Mouse (Mus musculus) urinary bladder, adult 2 months (tissue): ENCODE measurements around the gene Psmb3. TPM values are rescaled to one million over a fixed set of nuclear protein-coding genes. Genes with fewer than 3 reads are reported as not detected.

Experiments used
- DNase-seq: peaks from one replicate; pipeline ENCODE4 v3.0.0; 2022; ENCODE audit warnings: low spot score
- polyA plus RNA-seq: library from polyadenylated mRNA; depleted of rRNA; stranded (reverse); fragments of >200 nt; gene quantifications from 2 replicates; pipeline ENCODE4 v1.2.3, GENCODE M21; 2012

The Psmb3 gene
- polyA plus RNA-seq, 1 experiment, result 322 TPM

- no peak for DNase-seq
Observed at GRCm38 (mm10) chr11:97666794-97667193, 36.4 kb upstream of the Psmb3 start.

- no peak for DNase-seq
Observed at GRCm38 (mm10) chr11:97668160-97668559, 35.0 kb upstream of the Psmb3 start.

DNA sequence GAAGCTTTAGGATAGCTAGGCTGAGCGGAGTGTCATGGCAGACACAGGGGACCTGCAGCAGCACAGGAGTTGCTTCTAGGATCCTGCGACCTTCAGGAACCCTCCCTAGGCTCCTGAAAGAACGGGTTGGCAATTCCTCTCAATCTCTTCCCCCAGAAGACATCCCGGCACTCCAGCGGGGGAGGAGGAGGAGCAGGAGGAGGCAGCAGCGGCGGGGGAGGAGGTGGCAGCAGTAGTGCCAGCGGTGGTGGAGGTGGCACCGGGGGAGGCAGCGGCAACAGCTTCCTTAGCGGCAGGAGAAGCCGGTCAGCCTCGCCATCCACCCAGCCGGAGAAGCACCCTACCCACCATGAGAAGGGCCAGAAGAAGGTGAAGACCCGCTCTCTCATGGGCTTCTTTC, 33.9 kb upstream of the Psmb3 start:
- no peak for DNase-seq

DNA sequence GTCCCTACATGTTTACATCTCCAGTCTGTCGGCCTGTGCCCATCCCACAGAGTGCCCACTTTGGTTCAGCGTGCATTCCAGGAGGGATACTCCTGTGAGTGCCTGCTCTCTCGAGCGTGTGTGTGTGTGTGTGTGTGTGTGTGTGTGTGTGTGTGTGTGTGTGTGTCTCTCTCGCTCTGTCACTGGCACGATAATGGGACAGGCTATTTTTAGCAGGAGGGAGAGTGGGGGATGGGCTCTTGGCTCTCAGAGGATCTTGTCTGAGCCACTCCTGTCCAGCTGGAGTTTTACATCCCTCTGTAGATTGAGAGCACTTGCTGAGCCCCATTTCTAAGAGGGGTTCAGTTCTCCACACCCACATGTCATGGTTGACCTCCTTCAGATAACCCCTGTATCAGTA, 33.4 kb upstream of the Psmb3 start:
- DNase-seq, result no peak

- DNase-seq, result no peak
Observed at GRCm38 (mm10) chr11:97670234-97671176, 32.7 kb upstream of the Psmb3 start.

GRCm38 (mm10) chr11:97671177-97671527, 32.0 kb upstream of the Psmb3 start:
- DNase-seq, result no peak

- no peak for DNase-seq
Observed at GRCm38 (mm10) chr11:97673148-97673547, 30.1 kb upstream of the Psmb3 start.

- no peak for DNase-seq
Observed at GRCm38 (mm10) chr11:97676050-97676754, 27.0 kb upstream of the Psmb3 start.

GRCm38 (mm10) chr11:97677381-97677780, 25.8 kb upstream of the Psmb3 start:
- DNase-seq, result no peak

GRCm38 (mm10) chr11:97677842-97678241, 25.4 kb upstream of the Psmb3 start:
- DNase-seq, result no peak

GRCm38 (mm10) chr11:97678301-97678700, 24.9 kb upstream of the Psmb3 start:
- no peak for DNase-seq

- DNase-seq, result no peak
Observed at GRCm38 (mm10) chr11:97680430-97680829, 22.8 kb upstream of the Psmb3 start.

- no peak for DNase-seq
Observed at GRCm38 (mm10) chr11:97682504-97683055, 20.6 kb upstream of the Psmb3 start.

GRCm38 (mm10) chr11:97684063-97684680, 19.0 kb upstream of the Psmb3 start:
- DNase-seq, result no peak

- DNase-seq, result no peak
Observed at GRCm38 (mm10) chr11:97684766-97685165, 18.4 kb upstream of the Psmb3 start.

GRCm38 (mm10) chr11:97685613-97686321, 17.4 kb upstream of the Psmb3 start, which contains the start of gene Cisd3:
Cisd3 (plus strand) TSS chr11:97685826.
- peak; percentile 93 for DNase-seq

DNA sequence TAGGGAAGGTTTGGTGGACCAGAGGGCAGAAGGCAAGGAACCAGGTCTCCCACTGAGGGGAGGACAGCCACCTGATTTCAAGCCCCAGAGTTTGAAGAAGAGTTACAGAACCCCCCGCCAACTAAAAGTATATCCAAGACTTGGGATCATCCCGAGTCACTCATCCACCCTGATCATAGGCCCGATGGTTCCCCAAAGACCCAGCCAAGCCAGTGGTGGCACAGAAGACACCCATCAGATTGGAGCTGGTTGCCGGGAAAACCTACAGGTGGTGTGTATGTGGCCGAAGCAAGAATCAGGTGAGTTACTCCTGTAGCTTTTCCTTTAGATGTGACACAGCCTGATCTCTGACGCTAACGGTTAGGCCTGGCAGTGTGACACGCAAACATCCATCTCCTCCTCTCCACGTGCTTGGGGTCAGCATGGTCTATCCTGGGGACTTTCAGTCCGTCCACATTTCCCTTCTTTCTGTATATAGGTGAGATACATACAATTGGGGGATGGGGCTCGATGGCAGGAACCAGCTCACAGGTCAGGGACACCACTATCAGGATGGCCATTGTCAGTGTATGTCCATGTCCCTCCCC, 16.8 kb upstream of the Psmb3 start:
- DNase-seq, result no peak

GRCm38 (mm10) chr11:97687061-97687460, 16.1 kb upstream of the Psmb3 start:
- DNase-seq, result no peak

- DNase-seq, result no peak
Observed at GRCm38 (mm10) chr11:97689861-97690260, 13.3 kb upstream of the Psmb3 start.

GRCm38 (mm10) chr11:97694435-97694834, 8.8 kb upstream of the Psmb3 start:
- DNase-seq, result no peak
